Mouse (Mus musculus) testis, postnatal 10 days (tissue): ENCODE measurements around the gene Dnajc25.

Source experiments
- DNase-seq: peaks from one replicate; pipeline ENCODE4 v3.0.0; 2021; ENCODE audit warnings: low spot score

Gene Dnajc25

GRCm38 (mm10) chr4:58994762-58995161 lies at the start of gene Dnajc25:
Gene Dnajc25, plus strand, starts transcription at chr4:58995062.
- no peak for DNase-seq

DNA sequence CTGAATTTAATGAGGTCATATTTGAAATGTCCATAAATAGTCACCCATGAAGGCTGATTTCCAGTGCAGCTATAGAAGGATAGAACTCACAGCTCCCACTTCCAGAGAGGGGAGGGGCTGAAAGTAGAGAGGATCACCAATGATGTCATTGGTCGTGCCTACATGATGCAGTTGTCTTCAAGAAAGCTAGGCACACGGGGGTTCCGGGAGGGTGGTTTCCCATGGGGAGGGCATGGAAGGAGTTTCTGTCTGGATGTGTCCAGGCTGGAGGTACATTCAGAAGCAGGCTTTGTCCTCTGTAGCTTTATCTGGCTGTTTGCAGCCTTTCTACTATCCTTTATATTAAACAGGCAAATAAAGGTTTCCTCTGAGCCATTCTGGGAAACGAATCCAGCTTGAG lies 46.5 kb upstream of the Dnajc25 start:
- no peak for DNase-seq

DNA sequence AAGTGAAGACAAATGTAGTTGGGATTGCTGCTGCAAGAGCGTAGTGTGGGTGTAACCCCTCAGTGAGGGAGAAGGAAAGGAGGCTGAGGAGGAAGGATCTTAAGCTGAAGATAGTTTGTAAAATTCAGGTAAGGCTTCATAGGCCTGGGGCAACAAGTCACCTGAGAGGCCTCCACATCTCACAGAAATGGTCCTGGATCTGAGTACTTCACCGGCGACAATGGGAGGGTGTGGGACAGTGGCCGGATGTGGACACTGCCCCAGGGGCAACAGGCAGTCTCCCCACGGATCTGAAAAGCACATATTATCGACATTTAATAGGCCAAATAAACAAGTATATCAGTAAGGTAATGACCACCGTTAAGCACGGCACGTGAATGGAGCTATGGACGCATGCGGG lies 42.2 kb upstream of the Dnajc25 start:
- DNase-seq = no peak

DNA sequence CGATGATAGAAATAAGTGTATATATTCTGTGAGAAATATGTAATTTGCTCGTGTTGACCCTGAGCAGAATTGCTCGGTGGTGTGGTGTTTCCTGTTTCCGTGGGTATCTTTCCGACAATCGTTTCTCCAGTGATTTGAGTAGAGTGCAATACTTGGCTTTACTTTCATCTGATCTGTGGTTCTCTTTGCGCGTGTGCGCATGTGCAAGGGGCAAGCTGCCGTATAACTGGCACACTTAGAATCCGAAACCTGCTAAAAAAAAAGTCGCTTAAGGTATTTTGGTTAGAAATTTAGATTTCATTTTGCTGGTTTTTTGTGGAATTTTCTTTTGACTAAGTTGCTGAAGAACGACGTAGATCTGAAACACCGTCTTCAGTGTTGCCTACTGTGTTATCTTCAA lies 33.1 kb upstream of the Dnajc25 start:
- DNase-seq = no peak

DNA sequence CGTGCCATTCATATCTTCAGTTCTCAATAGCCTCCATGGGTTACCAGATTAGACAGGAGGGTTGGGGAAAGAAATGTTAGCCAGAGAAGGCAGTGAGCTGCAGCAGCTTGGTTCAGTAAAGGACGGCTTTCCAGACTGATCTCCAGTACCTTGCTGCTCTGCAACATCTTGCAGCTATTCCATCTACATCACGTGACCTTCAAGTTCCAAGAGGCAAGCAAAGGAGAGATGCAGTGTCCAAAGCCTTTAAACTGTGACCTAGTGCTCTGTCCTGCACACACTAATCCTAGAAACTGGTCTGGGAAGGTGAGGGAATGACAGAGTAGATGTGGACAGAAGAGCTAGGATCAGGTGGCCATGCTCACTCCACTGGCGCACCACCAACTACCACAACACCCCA lies 31.6 kb upstream of the Dnajc25 start:
- no peak for DNase-seq

DNA sequence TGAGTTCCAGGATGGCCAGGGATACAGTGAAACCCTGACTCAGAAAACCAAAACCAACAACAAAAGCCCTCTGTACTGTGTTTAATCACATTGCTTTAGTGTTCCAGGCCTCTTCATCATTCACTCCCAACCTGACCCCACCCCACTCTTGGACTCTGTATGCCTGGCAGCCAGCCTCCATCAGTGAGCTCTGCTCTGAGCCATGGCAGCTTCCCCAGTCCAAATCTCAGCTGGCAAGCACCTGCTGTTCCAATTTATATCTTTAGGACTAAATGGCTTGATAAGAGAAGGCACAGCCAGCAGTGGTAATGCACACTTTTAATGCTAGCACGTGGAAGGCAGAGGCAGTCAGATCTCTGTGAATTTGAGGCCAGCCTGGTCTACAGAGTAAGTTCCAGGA lies 29.7 kb upstream of the Dnajc25 start:
- DNase-seq = no peak

DNA sequence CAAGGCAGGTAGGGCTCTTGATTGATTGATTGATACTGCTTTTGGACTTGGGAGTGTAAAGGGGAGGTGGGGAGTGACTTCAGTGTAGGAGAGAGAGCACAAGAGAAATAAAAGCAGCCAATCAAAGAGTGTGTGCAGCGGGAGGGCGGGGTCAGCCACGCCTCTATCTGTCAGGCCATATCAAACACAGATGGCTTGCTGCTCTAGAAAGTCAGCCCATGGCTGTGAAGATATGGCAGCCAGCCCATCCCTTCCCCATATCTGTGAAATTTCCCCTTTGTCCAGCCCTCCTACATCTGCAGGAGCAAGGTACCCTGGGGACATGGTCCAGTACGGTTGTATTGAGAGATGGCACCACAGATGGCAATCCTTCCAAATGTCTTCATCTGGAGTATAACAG lies 24.2 kb upstream of the Dnajc25 start:
- DNase-seq = no peak

- no peak for DNase-seq
These were observed 19.2 kb upstream of the Dnajc25 start for GRCm38 (mm10) chr4:58975711-58976110.

DNA sequence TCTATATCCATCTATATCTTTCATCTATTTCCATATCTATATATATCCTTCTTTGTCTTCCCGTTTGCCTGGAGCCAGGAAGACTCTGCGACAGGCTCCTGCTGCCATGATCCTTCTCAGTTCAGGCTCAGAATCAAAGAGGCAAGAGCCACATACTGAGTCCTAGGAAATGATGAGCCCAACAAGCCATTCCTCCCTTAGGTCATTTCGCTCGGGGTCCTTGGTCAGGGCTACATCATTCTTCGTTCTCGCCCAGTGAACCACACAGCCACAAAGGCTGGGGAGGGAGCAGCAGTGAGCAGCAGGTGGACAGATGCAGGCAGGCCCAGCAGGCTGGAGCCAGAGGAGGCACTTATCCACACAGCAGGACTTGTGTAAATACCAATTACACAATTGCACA lies 13.4 kb upstream of the Dnajc25 start:
- DNase-seq = no peak

- no peak for DNase-seq
These were observed 12.1 kb upstream of the Dnajc25 start for GRCm38 (mm10) chr4:58982806-58983205.

- DNase-seq = peak; percentile 92
These were observed 9.7 kb upstream of the Dnajc25 start for GRCm38 (mm10) chr4:58985157-58985648.

DNA sequence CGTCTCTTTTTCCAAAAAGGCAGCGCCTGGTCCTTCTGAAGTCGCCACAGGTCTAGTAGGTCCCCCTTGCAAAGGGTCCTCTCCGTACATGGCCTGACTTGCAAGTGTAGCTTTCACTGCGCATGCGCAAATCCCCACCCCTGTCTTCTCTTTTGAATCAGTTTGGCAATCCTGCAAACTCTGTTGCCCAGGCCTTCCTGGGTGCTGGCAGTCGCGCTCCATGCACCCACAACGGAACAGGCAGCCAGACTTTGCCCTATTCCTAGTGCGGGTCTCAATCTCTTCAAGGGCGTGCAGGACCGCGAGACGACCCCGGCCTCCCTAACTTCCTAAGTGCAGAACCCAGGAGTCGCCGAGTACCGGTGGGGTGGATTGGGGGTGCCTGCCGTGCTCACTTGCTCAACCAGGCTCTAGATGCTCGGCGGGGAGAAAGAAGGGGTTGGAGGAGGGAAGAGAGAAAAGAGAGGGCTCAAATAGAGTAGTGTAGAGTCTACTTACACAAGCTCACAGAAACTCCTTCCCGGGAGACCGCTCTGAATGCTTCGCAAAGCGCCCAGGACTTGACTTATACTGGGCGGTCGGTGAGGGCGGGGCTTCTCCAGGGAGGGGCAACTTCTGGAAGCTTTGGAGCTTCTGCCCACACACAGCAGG lies 8.2 kb upstream of the Dnajc25 start, which contains the start of gene Ptgr1:
Ptgr1 (minus strand) TSS at position 580 of the 651 bp plus-strand sequence.
- peak; percentile 89 for DNase-seq

GRCm38 (mm10) chr4:58989303-58989898 lies 5.5 kb upstream of the Dnajc25 start:
- DNase-seq = no peak

DNA sequence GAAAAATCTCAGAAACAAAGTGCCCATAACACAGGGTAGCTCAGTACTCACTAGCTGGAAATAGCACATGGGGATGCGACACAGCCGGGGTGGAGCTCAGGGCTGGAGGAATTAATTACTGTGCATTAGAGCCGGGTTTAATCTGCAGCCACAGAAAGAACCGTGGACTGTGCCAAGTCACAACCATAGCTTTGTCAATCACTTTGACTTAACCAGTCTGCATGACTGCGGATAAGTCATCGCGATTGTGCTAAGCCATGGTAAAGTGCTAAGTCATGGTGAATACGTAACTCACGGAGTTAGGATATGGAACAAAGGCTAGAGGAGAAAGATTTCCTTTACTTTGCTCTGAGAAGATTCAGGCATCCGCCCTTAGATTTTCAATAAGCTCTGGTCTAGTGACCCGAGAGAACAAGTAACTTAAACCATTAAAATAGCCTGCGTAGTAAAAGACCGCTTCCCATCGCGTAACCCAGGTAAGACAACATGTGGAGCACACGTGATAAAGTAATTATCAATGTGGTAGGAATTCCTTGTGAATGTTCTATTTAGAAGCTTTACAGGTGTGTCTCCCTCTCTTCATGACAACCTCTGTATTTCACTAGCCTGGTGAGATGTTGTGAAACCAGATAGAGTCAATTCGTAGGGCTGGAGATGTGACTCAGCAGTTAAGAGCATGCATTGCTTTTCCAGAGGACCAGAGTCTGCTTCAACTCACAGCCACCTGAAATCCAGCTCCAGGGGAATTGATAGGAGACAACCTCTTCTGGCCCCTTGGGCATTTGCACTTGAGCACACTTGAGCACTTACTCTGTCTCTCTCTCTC lies 4.0 kb upstream of the Dnajc25 start:
- no peak for DNase-seq

DNA sequence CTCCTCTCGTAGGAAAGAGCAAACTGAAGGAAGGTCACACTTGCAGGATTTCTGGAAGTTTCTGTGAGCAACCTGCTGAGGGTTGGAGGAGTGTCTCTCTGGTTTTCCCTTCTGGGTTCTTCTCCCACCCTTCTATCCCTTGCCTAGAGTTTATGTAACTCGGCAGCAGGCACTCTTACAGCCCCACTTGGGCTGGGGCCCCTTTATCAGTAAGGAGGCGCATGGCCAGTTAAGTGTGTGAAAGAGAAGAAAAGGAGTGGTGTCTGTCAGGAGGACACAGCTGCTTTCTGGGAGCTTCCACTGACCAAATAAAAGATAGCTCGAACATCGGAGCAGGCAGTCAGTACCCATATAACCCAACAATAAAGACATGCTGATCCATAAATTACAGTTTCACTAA lies 2.7 kb upstream of the Dnajc25 start:
- DNase-seq = no peak

DNA sequence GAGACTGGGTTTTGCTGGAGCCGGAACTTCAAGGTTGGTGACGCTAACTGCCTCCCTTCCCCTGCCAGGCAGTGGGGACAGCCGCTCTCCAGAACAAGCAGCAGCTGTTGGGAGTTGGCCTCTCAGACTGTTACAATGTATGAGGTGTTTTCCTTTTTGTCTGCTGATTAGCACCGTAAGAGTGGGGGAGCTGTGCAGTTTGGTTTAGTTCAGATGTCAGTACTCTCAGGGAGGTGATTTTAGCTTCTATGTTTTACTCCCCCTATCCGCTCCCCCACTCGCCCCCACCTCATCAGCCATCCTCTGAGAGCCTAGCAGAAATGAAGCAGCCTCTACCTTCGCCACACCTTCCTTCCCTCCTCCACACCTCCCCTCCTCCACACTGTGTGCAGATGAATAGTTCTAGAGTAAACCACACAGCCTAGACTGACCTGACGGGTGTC lies 410 bp downstream of the Dnajc25 start:
- peak; percentile 73 for DNase-seq

DNA sequence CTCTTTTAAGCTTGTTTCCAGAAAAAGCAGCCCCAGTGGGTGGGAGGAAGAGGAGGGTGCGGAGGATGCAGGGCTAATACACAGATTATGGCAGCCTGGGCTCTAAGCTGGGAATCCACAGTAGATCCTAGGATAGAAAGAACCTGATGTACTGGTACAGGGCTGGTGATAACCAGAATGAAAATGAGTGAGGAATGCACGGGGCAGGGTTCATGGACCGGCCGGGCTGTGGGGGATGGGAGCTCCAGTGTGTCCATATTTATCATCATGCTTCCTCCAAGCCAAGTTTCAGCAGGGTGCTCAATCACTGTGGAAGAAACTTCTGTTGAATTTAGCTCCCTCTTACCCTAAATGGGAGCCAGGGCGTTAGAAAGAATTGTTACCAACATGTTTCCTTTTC lies 2.2 kb downstream of the Dnajc25 start:
- DNase-seq = peak; percentile 84

DNA sequence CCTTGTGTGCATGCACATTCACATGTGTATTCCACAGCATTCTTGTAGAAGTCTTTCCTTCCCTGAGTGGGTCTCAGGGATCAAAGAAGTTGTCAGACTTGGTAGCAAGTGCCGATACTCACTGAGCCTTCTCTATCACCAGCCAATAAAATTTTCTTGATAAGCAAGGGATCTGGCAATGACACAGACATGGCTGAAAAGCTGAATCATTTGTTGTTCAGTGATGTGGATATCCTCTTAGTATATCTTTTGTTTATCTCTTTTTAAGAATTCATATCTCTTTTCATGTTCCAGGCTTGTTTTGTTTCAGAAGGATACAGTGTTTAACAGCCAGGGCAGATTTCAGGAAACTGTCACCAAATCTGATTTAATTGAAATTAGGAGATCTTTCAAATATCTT lies 3.8 kb downstream of the Dnajc25 start:
- DNase-seq = no peak

GRCm38 (mm10) chr4:58999686-59000085 lies 4.8 kb downstream of the Dnajc25 start:
- DNase-seq = peak; percentile 83

DNA sequence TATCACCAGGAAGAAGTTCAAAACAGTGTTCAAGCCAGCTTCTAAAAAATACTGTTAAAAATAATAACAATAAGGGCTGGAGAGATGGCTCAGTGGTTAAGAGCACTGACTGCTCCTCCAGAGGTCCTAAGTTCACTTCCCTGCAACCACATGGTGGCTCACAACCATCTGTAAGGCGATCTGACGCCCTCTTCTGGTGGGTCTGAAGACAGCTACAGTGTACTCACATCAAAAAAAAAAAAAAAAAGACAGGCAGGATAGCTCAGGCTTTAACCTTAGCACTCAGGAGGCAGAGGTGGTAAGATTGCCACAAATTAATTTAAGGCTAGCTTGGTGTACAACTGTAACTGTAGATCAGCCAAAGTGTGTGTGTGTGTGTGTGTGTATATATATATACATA lies 5.8 kb downstream of the Dnajc25 start:
- DNase-seq = no peak

DNA sequence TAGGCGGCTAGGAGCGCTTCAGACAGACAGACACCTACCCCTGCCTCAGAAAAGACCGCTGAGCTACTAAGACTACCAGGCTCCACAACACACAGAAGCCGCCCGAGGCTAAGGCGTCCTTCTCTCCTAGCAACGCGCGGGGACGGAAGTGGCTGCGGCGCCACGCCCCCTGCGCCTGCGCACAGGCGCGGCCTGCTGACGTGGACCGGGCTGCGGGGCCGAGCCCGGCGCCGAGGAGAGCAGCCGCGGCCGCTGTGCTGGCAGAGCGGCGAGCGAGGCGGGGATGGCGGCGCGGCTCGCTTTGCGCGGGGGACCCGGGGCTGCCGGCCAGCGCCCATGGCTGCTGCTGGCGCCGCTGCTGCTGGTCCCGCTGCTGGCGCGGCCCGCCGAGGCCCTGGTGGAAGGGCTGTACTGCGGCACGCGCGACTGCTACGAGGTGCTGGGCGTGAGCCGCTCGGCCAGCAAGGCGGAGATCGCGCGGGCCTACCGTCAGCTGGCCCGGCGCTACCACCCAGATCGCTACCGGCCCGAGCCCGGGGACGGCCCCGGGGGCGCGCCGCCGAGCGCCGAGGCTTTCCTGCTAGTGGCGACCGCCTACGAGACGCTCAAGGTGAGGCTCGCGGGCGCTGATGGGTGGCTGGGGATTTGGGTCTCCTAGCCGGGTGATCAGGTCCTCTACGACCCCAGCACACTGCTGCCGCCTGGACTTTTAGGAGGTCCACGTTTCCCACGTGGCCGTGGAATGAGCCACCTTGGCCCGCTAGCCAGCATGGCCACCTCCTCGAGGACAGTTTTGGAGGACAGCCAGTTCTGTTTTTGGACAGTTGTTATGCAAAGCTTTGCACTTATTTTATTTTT lies 8.3 kb downstream of the Dnajc25 start, which contains the start of gene Gm20503:
Gm20503 (plus strand) TSS at position 263 of the 858 bp plus-strand sequence.
- peak; percentile 93 for DNase-seq

DNA sequence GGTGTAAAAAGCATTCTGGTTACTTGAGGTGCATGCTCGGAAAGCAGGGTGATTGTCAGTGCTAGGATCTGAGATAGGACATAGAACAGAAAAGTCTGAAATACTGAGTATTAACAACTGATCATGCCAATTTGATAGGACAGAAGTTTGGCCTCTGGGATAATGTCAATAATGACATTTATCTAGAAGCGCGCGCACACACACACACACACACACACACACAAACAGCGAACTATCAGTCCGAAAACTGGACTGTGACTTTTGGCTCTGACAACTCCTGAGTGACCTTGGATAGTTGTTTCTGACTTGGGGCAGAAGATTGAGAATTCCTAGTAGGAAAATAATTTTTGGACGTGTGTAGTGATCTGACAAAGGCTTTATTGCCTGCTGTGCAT lies 8.9 kb downstream of the Dnajc25 start:
- DNase-seq = no peak
